Mouse (Mus musculus) midbrain, postnatal 0 days (tissue): ENCODE data around the gene Esyt3. TPM values are rescaled to one million over a fixed set of nuclear protein-coding genes. Genes with fewer than 3 reads are reported as not detected.

Experiments
- ATAC-seq: fragments of 200-750 bp; cut with Nextera tagmentation; 2 replicates; pipeline ENCODE4 v1.8.0; 2017; ENCODE audit warnings: moderate number of reproducible peaks, mild to moderate bottlenecking, moderate TSS enrichment, moderate library complexity; ENCODE audit not compliant: low FRiP score
- DNase-seq: peaks from one replicate; pipeline ENCODE4 v3.0.0-alpha.2; 2015; ENCODE audit warnings: low spot score
- H3K27ac ChIP-seq: fragments of 300-500 bp; sonication (generic); 2 replicates; pipeline ENCODE4 v1.5.1; 2014; ENCODE audit warnings: low read depth, mild to moderate bottlenecking, low read length, mixed read lengths
- H3K27me3 ChIP-seq: fragments of 300-500 bp; sonication (generic); 2 replicates; pipeline ENCODE4 v1.6.1; 2014; ENCODE audit warnings: low read length, control low read depth, mixed read lengths; ENCODE audit not compliant: insufficient read depth
- H3K36me3 ChIP-seq: fragments of 300-500 bp; sonication (generic); 2 replicates; pipeline ENCODE4 v1.6.1; 2014; ENCODE audit warnings: low read length, control low read depth, mixed read lengths; ENCODE audit not compliant: insufficient read depth
- H3K4me1 ChIP-seq: fragments of 300-500 bp; sonication (generic); 2 replicates; pipeline ENCODE4 v1.6.1; 2014; ENCODE audit warnings: mild to moderate bottlenecking, control low read depth, antibody characterized with exemption, low read length, mixed read lengths; ENCODE audit not compliant: insufficient read depth
- H3K4me2 ChIP-seq: fragments of 300-500 bp; sonication (generic); 2 replicates; pipeline ENCODE4 v1.6.1; 2014; ENCODE audit warnings: low read depth, mild to moderate bottlenecking, low read length, mixed read lengths; ENCODE audit not compliant: poor library complexity, severe bottlenecking
- H3K4me3 ChIP-seq: fragments of 300-500 bp; sonication (generic); 2 replicates; pipeline ENCODE4 v1.5.1; 2014; ENCODE audit warnings: low read depth, mild to moderate bottlenecking, low read length, moderate library complexity
- H3K9ac ChIP-seq: fragments of 300-500 bp; sonication (generic); replicated peaks from 2 replicates; pipeline ENCODE4 v1.6.1; 2014; ENCODE audit warnings: mild to moderate bottlenecking, low read length, moderate library complexity, mixed read lengths; ENCODE audit not compliant: poor library complexity, severe bottlenecking
- H3K9me3 ChIP-seq: fragments of 300-500 bp; sonication (generic); 2 replicates; pipeline ENCODE4 v1.6.1; 2016; ENCODE audit warnings: low read length, control low read depth
- CTCF ChIP-seq: IDR thresholded peaks from 2 replicates; pipeline ENCODE4 v1.5.1; 2016; ENCODE audit warnings: antibody characterized with exemption, mild to moderate bottlenecking
- WGBS: fragments of 180-500 bp; shearing (Covaris S2); extraction: QIAGEN DNeasy Blood & Tissue Kit; methylation state at CpG from one replicate; pipeline ENCODE4 v1.1.7; 2014; 5-methylcytosine and 5-hydroxymethylcytosine counted together
- polyA plus RNA-seq: library from polyadenylated mRNA; unstranded; fragments of >200 nt; fragmentation: Nextera tagmentation; extraction: Ambion mirVana; gene quantifications from 2 replicates; pipeline ENCODE4 v1.2.1, GENCODE M21; 2015
- total RNA-seq: library from RNA; depleted of rRNA; stranded (reverse); fragments of >200 nt; gene quantifications from 2 replicates; pipeline ENCODE4 v1.2.3, GENCODE M21; 2014

The Esyt3 gene
- total and polyA plus RNA-seq, 2 experiments from 2014 or later = 0.82 to 1.8 TPM

DNA sequence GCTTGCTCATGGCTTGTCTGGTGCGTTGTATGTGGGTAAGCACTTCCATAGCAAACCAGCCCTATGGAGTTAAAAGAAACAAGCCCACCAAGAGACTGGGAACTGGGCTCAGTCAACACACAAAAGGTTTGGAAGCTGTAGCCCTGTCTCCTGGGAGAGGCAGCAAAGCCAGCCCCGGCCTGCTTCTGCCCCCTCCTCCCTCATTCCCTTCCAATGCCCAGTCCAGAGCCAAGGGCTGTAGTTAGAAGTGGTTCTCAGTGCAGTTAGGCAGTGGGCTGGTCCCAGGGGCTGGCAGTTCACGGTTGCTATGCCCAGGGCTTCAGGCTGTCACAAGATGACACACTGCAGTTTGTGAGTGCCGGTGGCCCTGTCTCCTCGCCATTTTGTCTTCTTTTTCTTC is 29.7 kb upstream of the Esyt3 start:
- Histone ChIP-seq H3K27ac (peak overlapping the region; percentile 59), H3K4me2 (no peak overlapping the region), H3K4me1 (no peaks in the 10 kb centered on the region), H3K27me3 (no peaks in the 10 kb centered on the region), H3K9me3 (no peaks in the 10 kb centered on the region), H3K9ac (no peak overlapping the region), H3K36me3 (peaks cover 23% of the 10 kb centered on the region), H3K4me3 (no peak overlapping the region)
- peak; percentile 83 for DNase-seq
- ATAC-seq = peak; percentile 82
- 58% methylated on average over 5 of the region's 5 CpGs for WGBS
- no peak for TF ChIP-seq CTCF

GRCm38 (mm10) chr9:99382556-99382955 is 24.2 kb upstream of the Esyt3 start:
- no peaks in the 10 kb centered on the region for H3K27me3 ChIP-seq
- peaks cover 11% of the 10 kb centered on the region for H3K36me3 ChIP-seq
- no peak for TF ChIP-seq CTCF
- DNase-seq (no peak), ATAC-seq (no peak)
- no peak overlapping the region for H3K27ac ChIP-seq
- H3K4me2 ChIP-seq = no peak overlapping the region
- H3K4me3 ChIP-seq = no peak overlapping the region
- 80% methylated on average over 9 of the region's 9 CpGs for WGBS
- no peak overlapping the region for H3K9ac ChIP-seq
- no peaks in the 10 kb centered on the region for H3K9me3 ChIP-seq
- no peaks in the 10 kb centered on the region for H3K4me1 ChIP-seq

DNA sequence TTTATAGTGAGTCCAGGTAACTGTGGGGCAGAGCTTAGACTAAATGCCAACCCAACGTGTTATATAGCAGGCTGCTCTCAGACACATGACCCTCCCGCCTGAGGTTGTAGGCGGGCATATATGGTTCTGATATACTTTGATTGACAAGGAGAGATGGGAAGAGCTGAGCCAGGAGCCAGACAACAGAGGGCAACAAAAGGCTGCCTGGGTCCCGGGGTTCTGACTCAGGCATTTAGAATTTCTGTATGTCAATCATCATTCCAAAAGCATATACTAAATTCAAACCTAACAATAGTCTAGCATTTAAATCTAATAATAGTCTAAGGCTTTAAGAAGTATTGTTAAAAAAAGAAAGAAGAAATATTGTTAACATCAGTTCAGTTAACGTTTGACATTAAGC is 20.8 kb upstream of the Esyt3 start:
- no peak for TF ChIP-seq CTCF
- no peak for ATAC-seq
- H3K27me3 ChIP-seq = no peaks in the 10 kb centered on the region
- H3K27ac ChIP-seq = no peak overlapping the region
- 70% methylated on average over 5 of the region's 5 CpGs for whole genome bisulfite sequencing
- no peak overlapping the region for H3K4me2 ChIP-seq
- no peak overlapping the region for H3K4me3 ChIP-seq
- H3K36me3 ChIP-seq = no peaks in the 10 kb centered on the region
- no peak overlapping the region for H3K9ac ChIP-seq
- no peaks in the 10 kb centered on the region for H3K4me1 ChIP-seq
- no peak for DNase-seq
- no peaks in the 10 kb centered on the region for H3K9me3 ChIP-seq

DNA sequence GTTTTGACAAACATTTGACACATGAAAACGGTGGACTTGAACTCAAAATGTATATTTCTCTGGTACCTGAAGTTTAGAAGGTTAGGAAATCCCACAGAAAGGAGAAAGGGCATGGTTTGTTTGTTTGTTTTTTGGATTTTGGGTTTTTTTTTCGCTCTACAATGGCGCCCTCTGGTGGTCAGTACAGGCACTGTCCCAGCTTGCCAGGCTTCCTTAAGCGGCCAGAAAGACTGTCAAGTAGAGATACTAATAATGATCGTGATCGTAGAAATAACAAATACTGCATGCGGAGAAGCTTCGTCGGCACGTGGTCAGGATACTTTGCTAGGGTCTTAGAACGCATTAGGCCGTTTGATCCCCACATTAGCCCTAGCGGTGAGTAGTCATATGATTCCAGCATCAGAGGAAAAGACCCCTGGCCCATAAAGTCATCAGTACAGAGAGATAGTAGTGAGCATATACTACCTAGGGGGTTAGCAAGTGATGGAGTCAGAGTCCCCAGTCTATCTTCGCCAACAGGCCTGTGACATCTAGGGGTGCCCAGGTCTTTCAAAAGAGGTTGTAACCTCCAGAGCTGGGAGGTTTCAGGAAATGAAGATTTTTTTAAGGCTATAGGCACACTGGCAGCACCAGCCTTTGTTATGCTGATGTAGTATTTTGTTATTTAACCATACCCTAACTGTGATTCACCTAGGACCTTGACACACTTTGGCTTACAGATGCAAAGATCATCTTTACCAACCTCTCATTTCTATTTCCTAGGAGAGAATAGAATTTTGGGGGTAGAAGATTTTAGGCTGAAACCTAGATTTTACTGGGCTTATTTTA is 18.4 kb upstream of the Esyt3 start:
- TF ChIP-seq CTCF = peak; percentile 94
- Histone ChIP-seq H3K4me2 (peak overlapping the region; percentile 33), H3K4me3 (no peak overlapping the region), H3K9ac (no peak overlapping the region), H3K9me3 (no peaks in the 10 kb centered on the region), H3K27me3 (no peaks in the 10 kb centered on the region), H3K4me1 (no peaks in the 10 kb centered on the region), H3K36me3 (no peaks in the 10 kb centered on the region), H3K27ac (no peak overlapping the region)
- WGBS = 8% methylated on average over 14 of the region's 14 CpGs
- peak; percentile 49 for DNase-seq
- ATAC-seq = 0 out of 2 replicates have a peak, but pooled peaks have one; percentile 34

DNA sequence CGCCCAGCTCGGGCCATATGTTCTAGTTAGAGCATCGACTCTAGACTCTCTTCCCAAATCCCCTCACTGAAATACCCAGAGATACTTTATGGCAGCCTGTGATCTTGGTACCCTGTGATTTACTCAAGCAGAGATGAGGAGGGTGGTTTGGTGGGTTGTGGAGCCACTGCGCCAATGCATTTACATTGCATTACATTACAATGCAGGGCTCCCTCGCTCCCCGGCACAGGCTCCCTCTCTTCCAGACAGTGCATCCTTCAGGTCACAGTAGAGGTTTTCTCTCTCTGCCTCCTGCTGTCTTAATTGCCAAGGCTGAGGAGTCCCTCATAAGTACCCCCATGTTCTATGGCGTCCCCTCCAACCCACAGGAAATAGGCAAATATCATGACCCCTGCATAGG is 10.1 kb upstream of the Esyt3 start:
- WGBS = 75% methylated on average over 7 of the region's 7 CpGs
- no peak for TF ChIP-seq CTCF
- no peaks in the 10 kb centered on the region for H3K36me3 ChIP-seq

DNA sequence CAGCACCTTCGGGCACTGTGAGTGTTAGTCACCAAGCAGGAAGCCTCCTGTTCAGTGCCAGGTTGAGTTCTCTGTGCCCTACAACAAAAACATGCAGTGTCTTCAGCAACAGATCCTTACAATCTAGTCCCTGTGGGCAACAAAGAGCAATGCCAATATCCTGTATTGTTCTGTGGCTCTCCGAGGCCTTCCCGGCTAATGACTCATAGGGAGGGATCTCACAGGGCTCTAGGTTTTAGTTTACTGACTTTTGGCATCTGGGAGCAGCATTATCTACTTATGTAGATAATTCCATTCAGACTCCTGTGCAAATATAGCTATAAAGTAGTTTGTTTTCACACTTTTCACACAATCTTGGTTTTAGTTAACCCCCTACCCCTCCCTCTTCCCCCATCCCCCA is 7.5 kb upstream of the Esyt3 start:
- Histone ChIP-seq H3K9me3 (no peaks in the 10 kb centered on the region), H3K27me3 (no peaks in the 10 kb centered on the region), H3K9ac (no peak overlapping the region), H3K4me3 (no peak overlapping the region), H3K36me3 (no peaks in the 10 kb centered on the region), H3K4me2 (no peak overlapping the region), H3K4me1 (no peaks in the 10 kb centered on the region), H3K27ac (no peak overlapping the region)
- ATAC-seq = no peak
- no peak for DNase-seq
- WGBS = 80% methylated on average over 3 of the region's 3 CpGs
- no peak for TF ChIP-seq CTCF

More for the DNA sequence above, 10.1 kb upstream of the Esyt3 start:
- no peaks in the 10 kb centered on the region for H3K4me1 ChIP-seq
- no peak overlapping the region for H3K4me2 ChIP-seq
- H3K9me3 ChIP-seq = no peaks in the 10 kb centered on the region
- no peaks in the 10 kb centered on the region for H3K27me3 ChIP-seq
- no peak overlapping the region for H3K27ac ChIP-seq
- no peak overlapping the region for H3K9ac ChIP-seq
- no peak for DNase-seq
- ATAC-seq = no peak
- H3K4me3 ChIP-seq = no peak overlapping the region
